Mouse (Mus musculus): ENCODE measurements at regions not wholly inside any gene's neighbourhood (a gene's known extent, or its start where the extent isn't known, plus 50 kb on each side); places are given as distances from the start of the nearest gene placed in this dataset.
"Not testable (repeated sequence)": the region's sequence is repeated elsewhere in the genome, so short reads cannot be mapped to it uniquely, and the experiment has no call there.

DNA sequence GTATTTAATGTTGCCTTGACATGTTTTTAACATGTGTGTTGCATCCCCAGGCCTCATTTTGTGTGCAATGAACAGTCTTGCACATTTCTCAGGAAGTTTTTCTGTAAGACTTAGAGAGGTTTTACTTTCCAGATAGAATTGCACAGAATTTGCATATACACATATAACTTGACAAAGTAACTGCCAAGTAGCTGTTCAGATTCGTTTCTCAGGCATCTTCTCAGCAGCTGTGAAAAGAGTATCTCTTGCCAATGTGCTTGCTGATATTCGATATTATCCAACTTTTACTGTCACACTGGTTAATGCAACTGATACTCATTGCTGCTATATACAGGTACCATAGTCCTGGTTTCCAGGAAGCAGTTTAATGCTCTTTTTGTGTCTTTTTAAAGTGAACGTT, 154.5 kb upstream of the Arsj start:
- Histone ChIP-seq H3K36me3 (no peaks in the 10 kb centered on the region), H3K4me3 (no peak overlapping the region), H3K9ac (no peak overlapping the region), H3K9me3 (replicated peaks) (no peaks in the 10 kb centered on the region), H3K4me2 (no peak overlapping the region), H3K27ac (ENCODE audit: poor library complexity, severe bottlenecking) (no peak overlapping the region), H3K4me1 (replicated peaks) (no peaks in the 10 kb centered on the region), H3K27me3 (replicated peaks) (no peaks in the 10 kb centered on the region)
- 70% methylated on average over 3 of the region's 3 CpGs for WGBS
- no peak for ATAC-seq (ENCODE audit: insufficient number of reproducible peaks, low FRiP score)

GRCm38 (mm10) chr3:126210226-126210625, 153.3 kb upstream of the Arsj start:
- WGBS: 59% methylated on average over 1 of the region's 1 CpGs
- H3K27me3 ChIP-seq (replicated peaks): no peaks in the 10 kb centered on the region
- H3K27ac ChIP-seq (ENCODE audit: poor library complexity, severe bottlenecking): no peak overlapping the region
- no peak overlapping the region for H3K4me3 ChIP-seq
- no peaks in the 10 kb centered on the region for H3K4me1 ChIP-seq (replicated peaks)
- no peak for ATAC-seq (ENCODE audit: insufficient number of reproducible peaks, low FRiP score)
- H3K36me3 ChIP-seq: no peaks in the 10 kb centered on the region
- no peak overlapping the region for H3K4me2 ChIP-seq
- no peak overlapping the region for H3K9ac ChIP-seq
- 0 out of 2 replicates have a peak, but pooled peaks cover 4% of the 10 kb centered on the region for H3K9me3 ChIP-seq (replicated peaks)

DNA sequence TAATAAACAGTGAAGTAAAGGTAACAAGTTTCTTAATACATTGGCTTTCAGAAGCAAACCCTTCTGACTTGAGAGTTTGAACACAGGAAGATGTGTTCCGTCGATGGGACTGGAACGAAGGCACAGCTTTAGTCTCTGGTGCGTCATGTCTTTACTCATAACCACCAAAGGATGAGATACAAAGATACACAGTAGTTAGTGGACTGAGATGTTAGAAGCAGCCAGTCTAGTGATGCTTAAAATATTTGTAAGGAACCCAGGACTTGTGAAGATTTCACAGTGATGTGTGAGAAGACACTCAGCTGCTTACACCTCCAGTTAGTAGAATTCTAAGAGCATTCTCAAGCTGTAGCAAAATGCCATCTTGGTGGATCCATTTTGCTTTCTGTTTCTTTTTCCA, 135.9 kb upstream of the Arsj start:
- WGBS: 85% methylated on average over 4 of the region's 4 CpGs
- no peaks in the 10 kb centered on the region for H3K9me3 ChIP-seq (replicated peaks)
- H3K9ac ChIP-seq: no peak overlapping the region
- no peak overlapping the region for H3K27ac ChIP-seq (ENCODE audit: poor library complexity, severe bottlenecking)
- no peaks in the 10 kb centered on the region for H3K27me3 ChIP-seq (replicated peaks)
- H3K4me2 ChIP-seq: no peak overlapping the region
- no peak for ATAC-seq (ENCODE audit: insufficient number of reproducible peaks, low FRiP score)
- no peaks in the 10 kb centered on the region for H3K4me1 ChIP-seq (replicated peaks)
- no peak overlapping the region for H3K4me3 ChIP-seq
- no peaks in the 10 kb centered on the region for H3K36me3 ChIP-seq

- H3K4me2 ChIP-seq: no peak overlapping the region
- H3K4me3 ChIP-seq: no peak overlapping the region
- H3K9ac ChIP-seq: no peak overlapping the region
- no peaks in the 10 kb centered on the region for H3K27me3 ChIP-seq (replicated peaks)
- 74% methylated on average over 3 of the region's 3 CpGs for whole genome bisulfite sequencing
- H3K4me1 ChIP-seq (replicated peaks): no peaks in the 10 kb centered on the region
- H3K9me3 ChIP-seq (replicated peaks): no peaks in the 10 kb centered on the region
- no peaks in the 10 kb centered on the region for H3K36me3 ChIP-seq
- no peak overlapping the region for H3K27ac ChIP-seq (ENCODE audit: poor library complexity, severe bottlenecking)
- ATAC-seq (ENCODE audit: insufficient number of reproducible peaks, low FRiP score): no peak
Measured at GRCm38 (mm10) chr3:126245834-126246233, 117.7 kb upstream of the Arsj start.

DNA sequence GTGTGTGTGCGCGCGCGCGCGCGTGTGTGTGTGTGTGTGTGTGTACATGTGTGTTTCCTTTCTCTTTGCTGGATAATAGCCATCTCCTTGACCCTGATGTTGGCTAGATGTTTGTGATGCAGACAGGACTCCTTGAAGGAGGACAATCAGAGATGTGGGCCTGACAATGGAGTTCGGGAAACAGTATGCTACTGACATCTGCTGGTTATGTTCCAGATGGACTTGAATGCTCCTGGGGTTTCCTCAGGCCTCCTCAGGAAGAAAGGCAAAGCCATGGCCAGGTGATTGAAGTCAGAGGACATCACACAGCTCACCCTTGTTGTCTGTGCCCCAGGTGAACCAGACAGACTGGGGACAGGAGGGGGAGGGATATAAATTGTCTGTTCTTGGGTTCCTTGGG, 102.2 kb upstream of the Arsj start:
- Histone ChIP-seq H3K27me3 (replicated peaks) (no peaks in the 10 kb centered on the region), H3K27ac (ENCODE audit: poor library complexity, severe bottlenecking) (no peak overlapping the region), H3K9ac (no peak overlapping the region), H3K36me3 (no peaks in the 10 kb centered on the region), H3K4me2 (no peak overlapping the region), H3K9me3 (replicated peaks) (no peaks in the 10 kb centered on the region), H3K4me1 (replicated peaks) (no peaks in the 10 kb centered on the region), H3K4me3 (no peak overlapping the region)
- ATAC-seq (ENCODE audit: insufficient number of reproducible peaks, low FRiP score): no peak
- WGBS: 84% methylated on average over 8 of the region's 8 CpGs

DNA sequence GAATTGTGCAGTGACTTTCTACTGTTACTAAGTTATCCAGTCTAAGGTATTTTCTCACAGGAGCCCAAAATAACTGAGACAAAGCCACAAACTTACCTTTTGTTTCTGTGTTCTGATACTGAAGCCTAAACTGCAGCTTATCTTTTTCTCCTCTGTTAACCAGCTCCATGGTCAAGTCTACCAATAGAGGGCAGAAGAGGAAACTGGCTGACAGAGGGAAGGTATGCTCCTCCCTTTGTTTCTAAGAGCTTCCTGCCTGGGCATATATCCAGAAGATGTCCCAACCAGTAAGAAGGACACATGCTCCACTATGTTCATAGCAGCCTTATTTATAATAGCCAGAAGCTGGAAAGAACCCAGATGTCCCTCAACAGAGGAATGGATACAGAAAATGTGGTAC, 91.5 kb upstream of the Arsj start:
- H3K27ac ChIP-seq (ENCODE audit: poor library complexity, severe bottlenecking); H3K9ac ChIP-seq; ATAC-seq (ENCODE audit: insufficient number of reproducible peaks, low FRiP score); H3K9me3 ChIP-seq (replicated peaks); H3K27me3 ChIP-seq (replicated peaks); H3K36me3 ChIP-seq; H3K4me3 ChIP-seq; H3K4me1 ChIP-seq (replicated peaks); H3K4me2 ChIP-seq: not testable (repeated sequence)

DNA sequence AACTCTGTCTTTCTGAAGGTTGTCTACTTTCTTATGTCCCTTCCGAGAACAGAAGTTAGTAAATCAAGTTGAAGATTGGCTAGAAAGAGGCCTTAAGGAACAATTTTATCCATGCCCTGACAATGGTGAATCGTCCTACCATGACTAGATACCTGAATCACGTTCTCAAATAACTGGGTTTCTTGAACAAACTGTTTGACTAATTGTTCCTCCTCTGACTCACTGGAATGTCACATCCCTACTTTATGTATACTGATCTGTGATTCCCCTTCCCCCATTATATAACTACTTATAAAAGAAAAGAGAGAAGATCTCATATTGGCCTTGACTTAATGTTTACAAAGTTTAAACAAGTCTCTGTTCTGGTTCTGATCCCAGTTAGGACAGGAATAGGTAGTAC, 89.9 kb upstream of the Arsj start:
- no peak for ATAC-seq (ENCODE audit: insufficient number of reproducible peaks, low FRiP score)

GRCm38 (mm10) chr3:126276008-126276700, 87.3 kb upstream of the Arsj start:
- H3K4me2 ChIP-seq: no peak overlapping the region
- no peak for ATAC-seq (ENCODE audit: insufficient number of reproducible peaks, low FRiP score)
- no peak overlapping the region for H3K27ac ChIP-seq (ENCODE audit: poor library complexity, severe bottlenecking)
- no peaks in the 10 kb centered on the region for H3K36me3 ChIP-seq
- no peaks in the 10 kb centered on the region for H3K27me3 ChIP-seq (replicated peaks)
- H3K9ac ChIP-seq: no peak overlapping the region
- no peak overlapping the region for H3K4me3 ChIP-seq
- H3K9me3 ChIP-seq (replicated peaks): no peaks in the 10 kb centered on the region
- H3K4me1 ChIP-seq (replicated peaks): no peaks in the 10 kb centered on the region
- 49% methylated on average over 3 of the region's 3 CpGs for WGBS

More for the DNA sequence above, 89.9 kb upstream of the Arsj start:
- Histone ChIP-seq H3K4me3 (no peak overlapping the region), H3K27ac (ENCODE audit: poor library complexity, severe bottlenecking) (no peak overlapping the region), H3K4me2 (no peak overlapping the region), H3K27me3 (replicated peaks) (no peaks in the 10 kb centered on the region), H3K9ac (no peak overlapping the region), H3K4me1 (replicated peaks) (no peaks in the 10 kb centered on the region), H3K36me3 (no peaks in the 10 kb centered on the region), H3K9me3 (replicated peaks) (no peaks in the 10 kb centered on the region)
- 82% methylated on average over 3 of the region's 3 CpGs for WGBS

- Histone ChIP-seq H3K4me2 (no peak overlapping the region), H3K9me3 (replicated peaks) (no peaks in the 10 kb centered on the region), H3K9ac (no peak overlapping the region), H3K4me3 (no peak overlapping the region), H3K4me1 (replicated peaks) (no peaks in the 10 kb centered on the region), H3K27ac (ENCODE audit: poor library complexity, severe bottlenecking) (no peak overlapping the region), H3K36me3 (no peaks in the 10 kb centered on the region), H3K27me3 (replicated peaks) (no peaks in the 10 kb centered on the region)
- WGBS: 81% methylated on average over 7 of the region's 7 CpGs
- ATAC-seq (ENCODE audit: insufficient number of reproducible peaks, low FRiP score): no peak
Measured at GRCm38 (mm10) chr3:126284294-126285090, 79.0 kb upstream of the Arsj start.

- Histone ChIP-seq H3K27ac (ENCODE audit: poor library complexity, severe bottlenecking) (no peak overlapping the region), H3K4me2 (no peak overlapping the region), H3K36me3 (no peaks in the 10 kb centered on the region), H3K4me3 (no peak overlapping the region), H3K9ac (no peak overlapping the region), H3K27me3 (replicated peaks) (no peaks in the 10 kb centered on the region), H3K9me3 (replicated peaks) (no peaks in the 10 kb centered on the region), H3K4me1 (replicated peaks) (no peaks in the 10 kb centered on the region)
- no peak for ATAC-seq (ENCODE audit: insufficient number of reproducible peaks, low FRiP score)
- 61% methylated on average over 5 of the region's 5 CpGs for WGBS
Measured at GRCm38 (mm10) chr3:126292259-126292658, 71.2 kb upstream of the Arsj start.

GRCm38 (mm10) chr3:126292830-126293229, 70.7 kb upstream of the Arsj start:
- Histone ChIP-seq H3K27me3 (replicated peaks) (no peaks in the 10 kb centered on the region), H3K9ac (no peak overlapping the region), H3K9me3 (replicated peaks) (no peaks in the 10 kb centered on the region), H3K36me3 (no peaks in the 10 kb centered on the region), H3K27ac (ENCODE audit: poor library complexity, severe bottlenecking) (no peak overlapping the region), H3K4me1 (replicated peaks) (no peaks in the 10 kb centered on the region), H3K4me2 (no peak overlapping the region), H3K4me3 (no peak overlapping the region)
- ATAC-seq (ENCODE audit: insufficient number of reproducible peaks, low FRiP score): peak; percentile 66; the same call in 1 of the 2 replicates
- 43% methylated on average over 1 of the region's 1 CpGs for WGBS

All from heart, embryonic 12.5 days (tissue).